Mouse (Mus musculus): ENCODE results near the gene Atp5h. TPM values are rescaled to one million over a fixed set of nuclear protein-coding genes. Genes with fewer than 3 reads are reported as not detected.

Gene Atp5h
- 182 to 204 TPM (median 189 TPM) in 4 replicates for total RNA-seq (2023; ENCODE audit: inconsistent age)

GRCm38 (mm10) chr11:115419531-115420237 is at the start of gene Atp5h, which contains the start of gene Kctd2:
Gene Atp5h (minus strand): TSS chr11:115419962.
Gene Kctd2 (plus strand): TSS chr11:115420128.

GRCm38 (mm10) chr11:115462243-115462891 is 42.6 kb upstream of the Atp5h start, which contains the start of gene Slc16a5:
Gene Slc16a5 (plus strand): TSS chr11:115462474.

GRCm38 (mm10) chr11:115439906-115440595 is 20.3 kb upstream of the Atp5h start, which contains the start of gene Trim80:
Gene Trim80 (plus strand): TSS chr11:115440545.

GRCm38 (mm10) chr11:115403338-115404124 is 16.2 kb downstream of the Atp5h start, which contains the start of gene Mrpl58:
Gene Mrpl58 (plus strand): TSS chr11:115403752.

GRCm38 (mm10) chr11:115381743-115382539 is 37.8 kb downstream of the Atp5h start, which contains the start of gene Cdr2l:
Gene Cdr2l (plus strand): TSS chr11:115381916.

GRCm38 (mm10) chr11:115367395-115367944 is 52.3 kb downstream of the Atp5h start, which contains the start of gene Hid1:
Gene Hid1 (minus strand): TSS chr11:115367756.

Other genes with a start within 250 kb of the Atp5h start
- 14.8 to 19.6 TPM (median 16.6 TPM) in 4 replicates for gene Tmem104, start 232.5 kb downstream of the Atp5h start, total RNA-seq (2023; ENCODE audit: inconsistent age)
- gene Nat9, start 232.1 kb downstream of the Atp5h start, total RNA-seq (2023; ENCODE audit: inconsistent age): 15.6 to 30.2 TPM (median 19.0 TPM) in 4 replicates
- not detected in 4 replicates for gene Grin2c, start 152.7 kb downstream of the Atp5h start, total RNA-seq (2023; ENCODE audit: inconsistent age)
- 18.4 to 21.9 TPM (median 20.6 TPM) in 4 replicates for gene Fdxr, start 142.9 kb downstream of the Atp5h start, total RNA-seq (2023; ENCODE audit: inconsistent age)
- 0.19 TPM in 1 of 4 replicates, not detected in the others for gene Fads6, start 122.3 kb downstream of the Atp5h start, total RNA-seq (2023; ENCODE audit: inconsistent age)
- not detected in 4 replicates for gene Otop2, start 112.8 kb downstream of the Atp5h start, total RNA-seq (2023; ENCODE audit: inconsistent age)
- not detected in 4 replicates for gene Ush1g, start 97.9 kb downstream of the Atp5h start, total RNA-seq (2023; ENCODE audit: inconsistent age)
- gene Otop3, start 85.2 kb downstream of the Atp5h start, total RNA-seq (2023; ENCODE audit: inconsistent age): not detected in 4 replicates
- gene Hid1, start 52.2 kb downstream of the Atp5h start, total RNA-seq (2023; ENCODE audit: inconsistent age): 0.16 to 1.3 TPM (median 0.62 TPM) in 4 replicates
- not detected in 4 replicates for gene Cdr2l, start 38.0 kb downstream of the Atp5h start, total RNA-seq (2023; ENCODE audit: inconsistent age)
- gene Mrpl58, start 16.2 kb downstream of the Atp5h start, total RNA-seq (2023; ENCODE audit: inconsistent age): 39.5 to 75.4 TPM (median 57.2 TPM) in 4 replicates
- 29.9 to 44.8 TPM (median 39.7 TPM) in 4 replicates for gene Kctd2, start 166 bp upstream of the Atp5h start, total RNA-seq (2023; ENCODE audit: inconsistent age)
- not detected in 4 replicates for gene Trim80, start 20.6 kb upstream of the Atp5h start, total RNA-seq (2023; ENCODE audit: inconsistent age)
- not detected in 4 replicates for gene Slc16a5, start 42.5 kb upstream of the Atp5h start, total RNA-seq (2023; ENCODE audit: inconsistent age)
- 8.2 to 10.0 TPM (median 9.4 TPM) in 4 replicates for gene Armc7, start 55.7 kb upstream of the Atp5h start, total RNA-seq (2023; ENCODE audit: inconsistent age)
- gene Nt5c, start 71.9 kb upstream of the Atp5h start, total RNA-seq (2023; ENCODE audit: inconsistent age): 74.5 to 85.8 TPM (median 80.1 TPM) in 4 replicates
- 194 to 214 TPM (median 207 TPM) in 4 replicates for gene Jpt1, start 94.4 kb upstream of the Atp5h start, total RNA-seq (2023; ENCODE audit: inconsistent age)
- 240 to 284 TPM (median 258 TPM) in 4 replicates for gene Sumo2, start 116.3 kb upstream of the Atp5h start, total RNA-seq (2023; ENCODE audit: inconsistent age)
- 65.8 to 88.5 TPM (median 71.8 TPM) in 4 replicates for gene Nup85, start 144.5 kb upstream of the Atp5h start, total RNA-seq (2023; ENCODE audit: inconsistent age)
- gene Mrps7, start 184.0 kb upstream of the Atp5h start, total RNA-seq (2023; ENCODE audit: inconsistent age): 35.4 to 37.4 TPM (median 36.9 TPM) in 4 replicates
- gene Gga3, start 184.1 kb upstream of the Atp5h start, total RNA-seq (2023; ENCODE audit: inconsistent age): 84.2 to 122 TPM (median 114 TPM) in 4 replicates
- gene Mif4gd, start 193.0 kb upstream of the Atp5h start, total RNA-seq (2023; ENCODE audit: inconsistent age): 285 to 296 TPM (median 290 TPM) in 4 replicates
- 104 to 121 TPM (median 107 TPM) in 4 replicates for gene Slc25a19, start 208.3 kb upstream of the Atp5h start, total RNA-seq (2023; ENCODE audit: inconsistent age)

Measured in B cell, adult (primary cell).